Mouse (Mus musculus) erythroblast, embryonic 14.5 days (primary cell): ENCODE data around the gene Exph5.

ENCODE experiments used
- GATA1 ChIP-seq: IDR thresholded peaks from 2 replicates; pipeline ENCODE4 v1.6.1; 2012; ENCODE audit warnings: low read length, inconsistent platforms, mixed read lengths
- TAL1 ChIP-seq: IDR thresholded peaks from 3 replicates; pipeline ENCODE4 v1.6.1; 2012; ENCODE audit warnings: low read length, inconsistent platforms, mixed read lengths

DNA sequence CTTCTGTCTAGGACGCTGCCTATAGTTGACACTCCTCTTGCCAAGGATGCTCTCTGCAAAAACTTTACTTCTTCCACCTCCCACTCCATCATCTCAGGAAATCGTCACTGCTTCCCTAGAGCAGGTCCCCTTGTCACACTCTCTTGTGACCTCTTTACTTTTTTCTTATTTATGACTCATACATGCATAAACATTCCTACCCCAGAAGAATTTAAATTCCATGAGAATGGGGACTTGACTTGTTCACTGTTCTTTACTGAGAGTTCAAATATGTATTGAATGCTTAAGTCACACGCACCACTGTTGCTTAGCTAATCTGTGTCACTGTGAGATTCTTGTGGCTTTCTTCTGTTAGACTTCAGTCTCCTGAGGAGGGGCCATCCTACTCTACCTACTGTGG lies 33.7 kb downstream of the Exph5 start:
- TF ChIP-seq GATA1 (no peak), TAL1 (no peak)
